Mouse (Mus musculus): Measurements from ENCODE around the gene Tacc3.

The Tacc3 gene

GRCm38 (mm10) chr5:33694848-33695717, 37.2 kb downstream of the Tacc3 start:
- DNase-seq (ENCODE audit: low spot score in 2 of 2), result no peak

- no peak for DNase-seq (ENCODE audit: low spot score in 2 of 2)
Observed at GRCm38 (mm10) chr5:33695718-33696121, 37.8 kb downstream of the Tacc3 start.

GRCm38 (mm10) chr5:33696430-33696829, 38.5 kb downstream of the Tacc3 start:
- DNase-seq (ENCODE audit: low spot score in 2 of 2), result no peak

GRCm38 (mm10) chr5:33697534-33697933, 39.6 kb downstream of the Tacc3 start:
- no peak for DNase-seq (ENCODE audit: low spot score in 2 of 2)

DNA sequence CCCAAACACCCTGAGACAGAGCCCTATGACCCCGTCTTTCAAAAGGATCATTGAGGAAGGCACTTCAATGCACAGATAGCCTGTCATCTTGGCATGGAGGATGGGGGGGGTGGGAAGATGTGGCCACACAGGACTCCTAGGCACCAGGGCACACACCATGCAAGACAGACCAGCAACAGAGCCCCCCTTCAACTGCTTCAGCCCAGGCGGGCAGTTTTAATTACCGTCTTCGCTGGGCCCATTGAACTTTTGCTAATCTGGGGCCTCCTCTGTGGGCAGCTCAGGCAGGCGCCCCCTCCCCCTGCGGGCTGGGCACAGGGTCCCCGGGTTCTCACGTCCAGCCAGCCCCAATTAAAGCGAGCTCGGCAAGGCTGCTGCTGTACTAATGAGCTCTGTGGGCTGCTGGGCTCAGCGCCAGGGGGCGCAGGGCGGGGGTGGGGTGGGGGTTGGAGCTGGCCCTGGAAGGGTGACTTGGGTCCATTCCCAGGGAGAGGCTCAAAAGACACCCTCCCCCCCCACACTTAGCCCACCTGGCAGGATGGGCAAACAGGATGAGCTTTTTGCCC, 40.1 kb downstream of the Tacc3 start:
- no peak for DNase-seq (ENCODE audit: low spot score in 2 of 2)

DNA sequence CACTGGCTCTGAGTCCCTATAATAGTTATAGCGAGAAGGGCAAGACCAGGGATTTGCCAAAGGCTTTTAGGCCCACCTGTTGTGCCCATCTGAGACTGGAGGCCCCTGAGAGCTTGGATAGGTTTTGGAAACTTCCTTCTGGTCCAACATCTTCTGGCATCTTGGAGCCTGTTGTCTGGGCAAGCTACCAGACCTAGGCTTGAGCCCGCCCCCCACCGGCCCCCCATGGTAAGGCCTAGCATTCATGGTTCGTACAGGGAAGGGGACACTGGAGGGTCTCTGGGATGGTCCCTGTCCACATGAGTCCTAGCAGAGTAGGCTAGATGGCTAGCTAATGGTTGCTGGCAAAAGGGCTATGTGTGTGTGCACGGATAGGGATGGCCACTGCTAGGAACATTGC, 40.7 kb downstream of the Tacc3 start:
- no peak for DNase-seq (ENCODE audit: low spot score in 2 of 2)

- DNase-seq (ENCODE audit: low spot score in 2 of 2), result no peak
Observed at GRCm38 (mm10) chr5:33700010-33700409, 42.1 kb downstream of the Tacc3 start.

DNA sequence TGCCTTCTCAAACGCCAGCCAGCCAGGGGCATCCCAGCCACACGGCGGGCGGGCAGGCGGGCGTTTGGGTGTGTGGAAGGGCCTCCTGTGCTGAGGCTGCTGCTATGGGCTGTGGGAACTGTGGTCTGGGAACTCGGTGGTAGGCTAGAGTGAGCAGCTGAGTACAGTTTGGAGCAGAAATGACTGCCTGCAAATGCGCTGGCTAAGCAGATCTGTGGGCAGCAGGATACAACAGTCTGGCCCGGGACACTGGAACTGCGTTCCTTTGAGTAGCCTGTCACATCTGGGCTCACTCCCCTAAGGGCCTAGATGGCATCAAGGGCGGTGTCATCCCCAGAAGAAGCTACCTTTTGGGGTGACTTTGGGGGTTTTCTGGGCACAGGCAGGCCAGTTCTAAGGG, 43.9 kb downstream of the Tacc3 start:
- DNase-seq (ENCODE audit: low spot score in 2 of 2), result no peak

DNA sequence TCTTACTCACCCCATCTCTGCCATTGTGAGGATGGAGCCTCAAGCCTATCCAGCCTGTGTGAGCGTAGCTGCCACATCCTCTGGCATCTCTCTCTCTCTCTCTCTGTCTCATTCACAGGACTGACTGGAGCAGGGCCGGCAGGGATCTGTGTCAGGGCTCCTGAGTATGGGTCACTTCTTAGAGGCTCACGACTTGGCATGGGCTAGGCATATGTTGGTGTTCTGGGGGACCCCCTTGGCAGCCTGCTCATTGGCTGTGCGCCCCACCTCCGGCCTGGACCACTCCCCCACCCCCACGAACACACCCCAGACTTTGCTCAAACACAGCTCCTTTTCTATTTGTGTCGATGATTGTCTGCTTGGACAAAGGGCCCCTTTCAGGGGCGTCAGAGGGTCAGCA, 46.1 kb downstream of the Tacc3 start:
- no peak for DNase-seq (ENCODE audit: low spot score in 2 of 2)

DNA sequence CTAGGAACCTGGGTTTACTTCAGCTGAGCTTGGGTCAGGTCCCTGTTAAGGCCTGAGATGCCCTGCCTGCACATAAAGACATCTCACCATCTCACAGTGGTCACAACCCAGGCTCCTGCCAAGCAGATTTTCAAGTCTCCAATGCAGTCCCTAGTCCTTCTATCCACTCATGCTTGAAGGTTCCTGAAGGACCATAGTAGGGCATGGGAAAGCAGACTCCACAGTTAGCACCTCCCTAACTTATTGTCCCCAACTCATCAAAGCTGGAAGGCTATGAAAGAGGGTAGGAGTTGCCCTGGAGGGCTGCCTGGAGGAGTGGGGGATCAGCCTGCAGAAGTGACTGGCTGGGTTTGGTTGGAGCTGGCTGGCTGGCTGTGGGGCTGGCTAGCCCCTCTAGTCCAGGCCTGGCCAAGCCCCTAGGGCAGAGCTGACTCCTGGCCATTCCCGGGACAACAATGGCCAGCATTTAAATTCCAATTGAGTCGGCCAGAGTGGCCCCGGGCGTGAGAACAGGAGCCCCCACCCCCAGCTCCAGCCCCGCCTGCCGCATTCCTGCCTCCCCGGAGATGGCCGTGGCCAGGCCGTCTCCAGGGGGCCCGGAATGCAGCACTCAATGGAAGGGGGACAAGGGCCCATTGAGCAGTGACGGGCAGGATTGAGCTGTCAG, 47.1 kb downstream of the Tacc3 start:
- no peak for DNase-seq (ENCODE audit: low spot score in 2 of 2)

- no peak for DNase-seq (ENCODE audit: low spot score in 2 of 2)
Observed at GRCm38 (mm10) chr5:33705612-33706349, 47.9 kb downstream of the Tacc3 start.

DNA sequence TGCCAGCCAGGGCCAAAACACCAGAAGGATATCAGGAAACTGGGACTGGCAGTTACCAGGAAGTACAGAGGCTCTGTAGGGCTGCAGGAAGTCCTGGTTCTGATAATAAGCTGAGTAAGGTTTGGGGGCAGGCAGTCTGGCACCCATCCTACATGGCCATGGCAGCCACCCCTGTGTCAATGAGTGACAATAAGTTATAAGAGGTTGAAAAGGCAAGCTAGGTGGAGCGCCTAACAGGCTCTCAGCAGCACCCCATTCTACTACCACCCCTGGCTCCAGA, 48.4 kb downstream of the Tacc3 start:
- no peak for DNase-seq (ENCODE audit: low spot score in 2 of 2)

- no peak for DNase-seq (ENCODE audit: low spot score in 2 of 2)
Observed at GRCm38 (mm10) chr5:33707163-33707562, 49.2 kb downstream of the Tacc3 start.

DNA sequence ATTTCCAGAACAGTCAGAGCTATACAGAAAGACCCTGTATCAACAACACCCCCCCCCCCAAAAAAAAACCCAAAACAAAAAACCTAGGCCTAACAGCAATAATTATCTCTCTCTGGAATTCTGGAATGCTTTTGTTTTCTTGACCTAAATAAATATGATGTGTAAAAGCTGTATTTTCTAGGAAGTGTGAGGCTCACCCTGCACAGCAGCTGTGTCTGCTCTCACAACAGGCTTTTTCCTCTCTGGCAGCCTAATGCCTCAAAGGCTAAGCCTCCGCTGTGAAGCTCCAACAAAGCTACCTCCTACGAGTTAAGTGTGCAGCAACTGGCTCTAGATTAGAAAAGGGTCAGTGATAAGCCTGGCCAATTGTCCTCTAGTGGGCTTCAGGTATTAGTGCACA, 51.1 kb downstream of the Tacc3 start:
- no peak for DNase-seq (ENCODE audit: low spot score in 2 of 2)

DNA sequence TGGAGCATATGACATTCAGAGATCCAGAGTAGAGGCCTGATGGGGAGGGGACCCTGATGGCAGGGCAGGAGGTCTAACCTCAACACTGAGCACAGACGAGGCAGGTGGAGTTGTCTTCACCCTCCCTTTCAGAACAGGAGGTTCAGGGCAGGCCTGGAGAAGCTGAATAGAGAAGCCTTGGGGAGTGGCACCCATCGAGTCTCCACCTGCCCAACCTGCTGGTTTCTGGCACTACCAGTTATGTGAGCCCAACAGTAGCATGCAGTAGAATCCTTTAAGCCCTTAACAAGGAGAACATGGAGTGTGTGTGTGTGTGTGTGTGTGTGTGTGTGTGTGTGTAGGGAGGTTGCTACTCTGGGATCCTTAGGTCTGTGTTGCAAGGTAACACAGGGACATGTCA, 54.6 kb downstream of the Tacc3 start:
- DNase-seq (ENCODE audit: low spot score in 2 of 2), result no peak

- no peak for DNase-seq (ENCODE audit: low spot score in 2 of 2)
Observed at GRCm38 (mm10) chr5:33715182-33715581, 57.3 kb downstream of the Tacc3 start.

GRCm38 (mm10) chr5:33716467-33716866, 58.5 kb downstream of the Tacc3 start:
- DNase-seq (ENCODE audit: low spot score in 2 of 2), result no peak

GRCm38 (mm10) chr5:33718460-33718859, 60.5 kb downstream of the Tacc3 start:
- DNase-seq (ENCODE audit: low spot score in 2 of 2), result no peak

- no peak for DNase-seq (ENCODE audit: low spot score in 2 of 2)
Observed at GRCm38 (mm10) chr5:33720852-33721490, 63.0 kb downstream of the Tacc3 start.

DNA sequence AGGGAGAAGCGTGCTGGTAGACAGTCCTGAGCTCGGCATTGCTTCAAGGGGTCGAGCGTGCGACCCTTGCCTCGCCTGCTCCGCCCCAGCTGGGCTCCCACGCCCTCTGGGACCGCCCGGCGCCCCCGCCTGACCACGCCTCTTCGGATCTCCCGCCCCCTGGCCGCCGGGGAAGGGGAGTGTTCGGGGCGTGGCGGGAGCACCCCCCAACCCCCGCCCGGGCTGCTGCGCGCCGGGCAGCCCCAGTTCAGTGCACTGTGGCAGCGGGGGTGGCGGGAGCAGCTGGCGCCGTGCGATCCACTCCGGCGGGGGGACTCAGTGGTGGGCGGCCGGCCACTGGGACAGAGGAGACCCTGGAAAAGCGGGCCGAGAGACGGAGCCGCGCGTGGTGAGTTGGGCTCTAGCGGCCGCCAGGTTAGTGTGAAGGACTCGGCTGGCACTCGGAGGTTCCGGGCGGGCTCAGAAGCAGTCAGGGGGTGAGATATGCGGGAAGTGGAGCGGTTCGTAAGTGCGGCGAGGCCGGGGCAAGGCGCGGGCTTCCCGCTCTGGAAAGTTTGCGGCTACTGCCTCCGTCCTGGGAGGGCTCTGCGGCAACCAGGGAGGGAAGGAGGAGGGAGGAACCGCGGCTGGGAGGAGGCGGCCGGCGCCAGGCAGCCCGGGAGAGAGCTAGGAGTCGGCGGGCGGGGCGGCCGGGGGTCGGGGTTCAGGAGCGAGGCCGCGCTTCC, 63.8 kb downstream of the Tacc3 start, which contains the start of gene Fgfr3:
Fgfr3 (plus strand) TSS at position 134 of the 725 bp plus-strand sequence.
- peak; percentile 36 to 72 for DNase-seq (ENCODE audit: low spot score in 2 of 2)

All from spleen, postnatal 4 days (tissue).